Mouse (Mus musculus): ENCODE results near the gene Pmpca.

GRCm38 (mm10) chr2:26445666-26446445 lies 56.7 kb downstream of the Pmpca start:
- TF ChIP-seq CTCF (conservative IDR thresholded peaks at IDR 0.05; ENCODE audit: low read length) (no peak), NANOG (IDR thresholded peaks at IDR 0.05; ENCODE audit: borderline replicate concordance, low read length) (no peak)
